Mouse (Mus musculus) yolk sac, embryonic 10.5 days (tissue): ENCODE data around the gene Cdh4.

Experiments used
- DNase-seq: peaks from one replicate; pipeline ENCODE4 v3.0.0-alpha.2; 2017; ENCODE audit warnings: low spot score

Cdh4 gene

GRCm38 (mm10) chr2:179598886-179599285 lies 156.7 kb downstream of the Cdh4 start:
- DNase-seq, result no peak

- no peak for DNase-seq
These were observed 157.7 kb downstream of the Cdh4 start for GRCm38 (mm10) chr2:179599886-179600285.

- DNase-seq, result no peak
These were observed 158.1 kb downstream of the Cdh4 start for GRCm38 (mm10) chr2:179600347-179600746.

- DNase-seq, result no peak
These were observed 158.9 kb downstream of the Cdh4 start for GRCm38 (mm10) chr2:179601167-179601566.

- DNase-seq, result no peak
These were observed 162.5 kb downstream of the Cdh4 start for GRCm38 (mm10) chr2:179604746-179605145.

GRCm38 (mm10) chr2:179605255-179605654 lies 163.0 kb downstream of the Cdh4 start:
- DNase-seq, result no peak

- no peak for DNase-seq
These were observed 164.1 kb downstream of the Cdh4 start for GRCm38 (mm10) chr2:179606341-179606740.

GRCm38 (mm10) chr2:179615906-179616305 lies 173.7 kb downstream of the Cdh4 start:
- no peak for DNase-seq

- DNase-seq, result no peak
These were observed 181.6 kb downstream of the Cdh4 start for GRCm38 (mm10) chr2:179623643-179624473.

- DNase-seq, result no peak
These were observed 185.3 kb downstream of the Cdh4 start for GRCm38 (mm10) chr2:179627563-179627962.

GRCm38 (mm10) chr2:179630720-179631119 lies 188.5 kb downstream of the Cdh4 start:
- peak; percentile 7 for DNase-seq

- no peak for DNase-seq
These were observed 198.5 kb downstream of the Cdh4 start for GRCm38 (mm10) chr2:179640576-179641301.

GRCm38 (mm10) chr2:179648573-179649263 lies 206.5 kb downstream of the Cdh4 start:
- no peak for DNase-seq

GRCm38 (mm10) chr2:179649370-179649769 lies 207.1 kb downstream of the Cdh4 start:
- DNase-seq, result no peak

- no peak for DNase-seq
These were observed 207.9 kb downstream of the Cdh4 start for GRCm38 (mm10) chr2:179650168-179650567.

GRCm38 (mm10) chr2:179655506-179655905 lies 213.3 kb downstream of the Cdh4 start:
- no peak for DNase-seq

GRCm38 (mm10) chr2:179659254-179659653 lies 217.0 kb downstream of the Cdh4 start:
- no peak for DNase-seq

GRCm38 (mm10) chr2:179661998-179662714 lies 219.9 kb downstream of the Cdh4 start:
- no peak for DNase-seq

GRCm38 (mm10) chr2:179662739-179663138 lies 220.5 kb downstream of the Cdh4 start:
- DNase-seq, result no peak

- DNase-seq, result no peak
These were observed 221.4 kb downstream of the Cdh4 start for GRCm38 (mm10) chr2:179663652-179664051.

- DNase-seq, result no peak
These were observed 222.0 kb downstream of the Cdh4 start for GRCm38 (mm10) chr2:179664171-179664608.

GRCm38 (mm10) chr2:179670689-179671088 lies 228.5 kb downstream of the Cdh4 start:
- no peak for DNase-seq
